Mouse (Mus musculus) kidney, adult 2 months (tissue): ENCODE results near the gene Ncor2. TPM values are rescaled to one million over a fixed set of nuclear protein-coding genes. Genes with fewer than 3 reads are reported as not detected.

Experiments used
- DNase-seq: peaks from one replicate; pipeline ENCODE4 v3.0.0; 2021
- H3K27ac ChIP-seq: fragments of 200-500 bp; 2 replicates; pipeline ENCODE4 v1.5.1; 2012; ENCODE audit warnings: low read depth, low read length, control low read depth, inconsistent platforms; ENCODE audit not compliant: insufficient read depth
- H3K27me3 ChIP-seq: fragments of 200-500 bp; replicated peaks from 2 replicates; pipeline ENCODE4 v1.6.1; 2012; ENCODE audit warnings: mild to moderate bottlenecking, moderate library complexity, low read length, inconsistent platforms; ENCODE audit not compliant: control insufficient read depth, insufficient read depth
- H3K36me3 ChIP-seq: fragments of 200-500 bp; 2 replicates; pipeline ENCODE4 v1.6.1; 2012; ENCODE audit warnings: mild to moderate bottlenecking, moderate library complexity, low read length, inconsistent platforms; ENCODE audit not compliant: control insufficient read depth, insufficient read depth
- H3K4me1 ChIP-seq: fragments of 200-500 bp; 2 replicates; pipeline ENCODE4 v1.6.1; 2011; ENCODE audit warnings: low read length; ENCODE audit not compliant: control insufficient read depth, insufficient read depth
- H3K4me3 ChIP-seq: fragments of 200-500 bp; 2 replicates; pipeline ENCODE4 v1.5.1; 2011; ENCODE audit warnings: mild to moderate bottlenecking, low read depth, low read length, control low read depth; ENCODE audit not compliant: insufficient read depth
- CTCF ChIP-seq: fragments of 200-500 bp; conservative IDR thresholded peaks from 2 replicates; pipeline ENCODE4 v1.5.1; 2011; ENCODE audit warnings: low read depth, mild to moderate bottlenecking, control low read depth, low read length, moderate library complexity, mixed read lengths; ENCODE audit not compliant: insufficient read depth, insufficient read length
- POLR2A ChIP-seq: fragments of 200-500 bp; IDR thresholded peaks from one replicate; pipeline ENCODE4 v1.6.1; 2011; ENCODE audit warnings: low read depth, low read length, control low read depth
- WGBS: fragments of 180-500 bp; shearing (Covaris S2); methylation state at CpG from one replicate; pipeline ENCODE4 v1.1.7; 2018; 5-methylcytosine and 5-hydroxymethylcytosine counted together
- polyA plus RNA-seq: library from polyadenylated mRNA; depleted of rRNA; stranded (reverse); fragments of >200 nt; gene quantifications from 2 replicates; pipeline ENCODE4 v1.2.3, GENCODE M21; 2012

Ncor2 gene
- polyA plus RNA-seq, 1 experiment: 38.8 TPM

GRCm38 (mm10) chr5:125191608-125192007 lies 12.6 kb upstream of the Ncor2 start:
- Histone ChIP-seq H3K36me3 (no peaks in the 10 kb centered on the region), H3K4me3 (no peak overlapping the region)
- WGBS: 58% methylated on average over 9 of the region's 9 CpGs

DNA sequence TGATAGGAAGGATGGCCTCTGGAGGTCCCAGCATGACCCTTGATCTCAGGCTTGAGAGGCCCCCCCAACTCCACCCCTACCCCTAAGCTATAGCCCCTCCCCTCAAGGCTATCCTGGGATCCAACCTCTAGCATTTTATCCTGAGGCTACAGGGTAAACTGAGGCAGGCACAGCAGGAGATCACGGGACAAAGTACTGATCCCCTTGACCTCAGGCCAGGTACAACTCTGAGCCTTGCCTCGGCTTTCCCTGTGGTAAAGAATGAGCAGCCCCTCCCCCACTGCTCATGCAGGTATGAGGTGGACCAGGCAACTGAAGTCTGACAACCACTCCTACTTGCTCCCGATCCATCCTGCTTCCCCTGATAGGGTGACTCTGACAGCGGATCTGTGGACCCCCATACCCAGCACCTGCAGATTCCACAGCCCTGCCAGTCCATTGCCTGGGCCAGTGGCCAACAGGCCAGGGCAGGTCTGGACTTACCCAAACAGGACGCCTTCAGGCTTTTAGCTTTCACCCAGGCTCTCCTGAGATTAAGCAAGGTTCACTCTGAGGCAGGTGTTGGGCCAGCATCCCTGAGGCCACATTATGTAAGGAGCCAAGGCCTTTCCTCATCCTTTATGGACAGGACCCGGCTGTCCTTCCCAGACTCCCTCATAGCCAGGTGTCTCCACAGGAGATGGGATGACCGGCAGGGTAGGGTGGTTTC lies 11.2 kb upstream of the Ncor2 start:
- no peak for TF ChIP-seq CTCF
- no peak for TF ChIP-seq POLR2A
- no peak overlapping the region for H3K4me3 ChIP-seq
- no peaks in the 10 kb centered on the region for H3K36me3 ChIP-seq
- 73% methylated on average over 7 of the region's 7 CpGs for WGBS
- DNase-seq: no peak
- no peaks in the 10 kb centered on the region for H3K4me1 ChIP-seq
- no peak overlapping the region for H3K27ac ChIP-seq
- no peaks in the 10 kb centered on the region for H3K27me3 ChIP-seq

More at GRCm38 (mm10) chr5:125191608-125192007, 12.6 kb upstream of the Ncor2 start:
- TF ChIP-seq POLR2A: no peak
- no peak for TF ChIP-seq CTCF
- H3K27me3 ChIP-seq: no peaks in the 10 kb centered on the region
- no peak for DNase-seq
- no peaks in the 10 kb centered on the region for H3K4me1 ChIP-seq
- no peak overlapping the region for H3K27ac ChIP-seq

DNA sequence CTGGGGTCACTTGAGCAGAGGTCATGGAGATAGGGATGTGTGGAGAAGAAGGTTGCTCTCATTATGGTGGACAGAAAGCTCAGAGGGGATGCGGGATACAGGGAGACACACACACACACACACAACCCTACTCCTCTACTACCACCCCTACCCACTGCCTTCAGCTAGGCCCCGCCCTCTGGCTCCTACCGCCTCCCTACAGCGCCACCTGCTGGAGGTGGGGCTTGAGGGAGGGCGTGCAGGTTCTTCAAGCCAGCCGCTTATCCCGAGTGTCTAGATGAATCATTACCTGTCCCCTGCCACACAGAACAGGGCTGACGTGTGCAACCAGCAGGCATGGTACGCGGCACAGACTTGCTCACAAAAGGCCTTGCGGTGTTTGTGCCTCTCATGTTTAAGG lies 10.6 kb upstream of the Ncor2 start:
- DNase-seq: peak; percentile 86
- Histone ChIP-seq H3K36me3 (no peaks in the 10 kb centered on the region), H3K4me3 (no peak overlapping the region), H3K4me1 (no peaks in the 10 kb centered on the region), H3K27me3 (no peaks in the 10 kb centered on the region), H3K27ac (no peak overlapping the region)
- 44% methylated on average over 11 of the region's 11 CpGs for WGBS
- TF ChIP-seq POLR2A (no peak), CTCF (peak; percentile 87)

DNA sequence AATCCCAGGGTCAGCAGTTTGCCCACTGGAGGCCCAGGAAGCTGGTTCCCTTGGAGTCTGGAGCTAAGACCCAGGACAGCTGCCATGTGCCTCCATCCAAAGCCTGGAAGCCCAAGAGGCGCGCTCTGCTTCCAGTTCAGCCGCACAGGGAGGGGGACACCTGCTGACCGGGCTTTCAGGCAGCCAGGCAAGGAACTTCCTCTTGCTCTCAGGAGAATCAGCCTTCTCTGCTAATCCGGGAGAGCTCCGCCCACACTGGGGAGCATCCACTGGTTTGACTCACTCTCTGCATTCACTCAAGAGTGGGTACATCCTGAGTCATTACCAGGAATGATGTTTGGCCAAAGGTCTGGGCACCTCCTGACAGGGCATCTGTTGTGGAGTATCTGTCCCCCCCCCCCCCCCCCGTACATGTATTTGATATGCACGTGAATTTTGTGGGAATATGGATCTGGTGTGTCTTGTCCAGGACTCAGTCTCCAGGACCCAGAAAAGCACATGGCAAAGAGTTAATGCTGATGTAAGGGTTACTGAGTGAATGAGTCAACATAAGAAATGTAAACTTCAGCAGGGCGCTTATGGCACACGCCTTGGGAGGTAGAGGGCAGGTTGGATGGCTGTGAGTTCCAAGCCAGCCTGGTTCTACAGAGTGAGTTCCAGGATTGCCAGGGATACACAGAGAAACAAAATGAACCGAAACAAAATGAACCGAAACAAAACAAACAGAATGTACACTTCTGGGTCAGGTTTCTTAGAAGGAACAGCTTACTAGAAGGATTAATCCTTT lies 10.0 kb upstream of the Ncor2 start:
- Histone ChIP-seq H3K27ac (no peak overlapping the region), H3K27me3 (no peaks in the 10 kb centered on the region), H3K4me3 (no peak overlapping the region), H3K36me3 (no peaks in the 10 kb centered on the region), H3K4me1 (no peaks in the 10 kb centered on the region)
- no peak for DNase-seq
- TF ChIP-seq CTCF: no peak
- no peak for TF ChIP-seq POLR2A
- 49% methylated on average over 12 of the region's 12 CpGs for WGBS

GRCm38 (mm10) chr5:125184826-125185225 lies 5.8 kb upstream of the Ncor2 start:
- H3K4me1 ChIP-seq: 0 out of 2 replicates have a peak, but pooled peaks cover 3% of the 10 kb centered on the region
- 55% methylated on average over 6 of the region's 6 CpGs for WGBS
- no peak overlapping the region for H3K4me3 ChIP-seq
- DNase-seq: peak; percentile 39
- TF ChIP-seq CTCF (no peak), POLR2A (no peak)
- H3K36me3 ChIP-seq: no peaks in the 10 kb centered on the region
- no peak overlapping the region for H3K27ac ChIP-seq
- H3K27me3 ChIP-seq: no peaks in the 10 kb centered on the region

- no peaks in the 10 kb centered on the region for H3K36me3 ChIP-seq
- 0 out of 2 replicates have a peak, but pooled peaks cover 3% of the 10 kb centered on the region for H3K4me1 ChIP-seq
- H3K27ac ChIP-seq: no peak overlapping the region
- no peak for TF ChIP-seq POLR2A
- no peak for TF ChIP-seq CTCF
- WGBS: 69% methylated on average over 23 of the region's 23 CpGs
- peak; percentile 36 for DNase-seq
- H3K4me3 ChIP-seq: no peak overlapping the region
- H3K27me3 ChIP-seq: no peaks in the 10 kb centered on the region
These were observed 4.4 kb upstream of the Ncor2 start for GRCm38 (mm10) chr5:125183321-125184003.
